Mouse (Mus musculus) heart, embryonic 13.5 days (tissue): ENCODE measurements around the gene Dbndd2. TPM values are rescaled to one million over a fixed set of nuclear protein-coding genes. Genes with fewer than 3 reads are reported as not detected.

ENCODE experiments used
- ATAC-seq: fragments of 200-750 bp; cut with Nextera tagmentation; 2 replicates; pipeline ENCODE4 v1.8.0; 2017; ENCODE audit warnings: moderate TSS enrichment; ENCODE audit not compliant: insufficient number of reproducible peaks, low FRiP score, low TSS enrichment; ENCODE audit errors: extremely low read depth
- H3K27ac ChIP-seq: fragments of 300-500 bp; sonication (generic); replicated peaks from 2 replicates; pipeline ENCODE4 v1.5.1; 2015; ENCODE audit warnings: moderate library complexity, mild to moderate bottlenecking, inconsistent platforms
- H3K27me3 ChIP-seq: fragments of 300-500 bp; sonication (generic); replicated peaks from 2 replicates; pipeline ENCODE4 v1.6.1; 2015; ENCODE audit warnings: mild to moderate bottlenecking, inconsistent platforms
- H3K36me3 ChIP-seq: fragments of 300-500 bp; sonication (generic); 2 replicates; pipeline ENCODE4 v1.6.1; 2015; ENCODE audit warnings: mild to moderate bottlenecking, inconsistent platforms
- H3K4me1 ChIP-seq: fragments of 300-500 bp; sonication (generic); 2 replicates; pipeline ENCODE4 v1.6.1; 2015; ENCODE audit warnings: inconsistent platforms
- H3K4me2 ChIP-seq: fragments of 300-500 bp; sonication (generic); 2 replicates; pipeline ENCODE4 v1.6.1; 2015; ENCODE audit warnings: inconsistent platforms, mild to moderate bottlenecking, moderate library complexity
- H3K4me3 ChIP-seq: fragments of 300-500 bp; sonication (generic); 2 replicates; pipeline ENCODE4 v1.5.1; 2015; ENCODE audit warnings: moderate library complexity, mild to moderate bottlenecking, inconsistent platforms
- H3K9ac ChIP-seq: fragments of 300-500 bp; sonication (generic); 2 replicates; pipeline ENCODE4 v1.6.1; 2015; ENCODE audit warnings: inconsistent platforms, mild to moderate bottlenecking, moderate library complexity
- H3K9me3 ChIP-seq: fragments of 300-500 bp; sonication (generic); 2 replicates; pipeline ENCODE4 v1.6.1; 2016; ENCODE audit warnings: inconsistent platforms
- WGBS: fragments of 180-500 bp; shearing (Covaris S2); methylation state at CpG from one replicate; pipeline ENCODE4 v1.1.7; 2015; ENCODE audit warnings: mixed read lengths; 5-methylcytosine and 5-hydroxymethylcytosine counted together
- polyA plus RNA-seq: library from polyadenylated mRNA; unstranded; fragments of >200 nt; fragmentation: Nextera tagmentation; extraction: Ambion mirVana; gene quantifications from 2 replicates; pipeline ENCODE4 v1.2.1, GENCODE M21; 2015

Dbndd2 gene
- polyA plus RNA-seq, 1 experiment from 2014 or later: 8.9 TPM

DNA sequence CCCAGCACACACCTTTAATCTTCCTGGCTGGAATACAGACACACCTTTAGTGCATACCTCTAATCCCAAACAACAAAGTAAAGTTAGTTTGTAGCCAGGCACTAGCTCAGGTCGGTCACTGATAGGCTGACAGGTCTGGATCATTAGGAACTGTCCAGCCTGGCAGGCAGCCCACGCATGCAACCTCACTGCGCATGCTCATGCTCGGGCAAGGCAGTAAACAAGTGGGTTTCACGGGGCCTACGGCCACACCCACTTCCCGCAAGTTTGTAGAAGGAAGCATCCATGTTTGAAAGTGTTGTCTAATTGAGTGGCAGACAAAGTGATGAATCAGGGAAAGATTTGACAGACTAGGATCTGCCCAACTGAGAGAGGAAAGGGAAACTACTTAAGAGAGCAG, 56.7 kb downstream of the Dbndd2 start:
- Histone ChIP-seq H3K27ac (no peak overlapping the region), H3K27me3 (no peaks in the 10 kb centered on the region; the same call in none of the 2 replicates), H3K9me3 (0 out of 2 replicates have a peak, but pooled peaks cover 6% of the 10 kb centered on the region), H3K36me3 (no peaks in the 10 kb centered on the region), H3K4me1 (no peaks in the 10 kb centered on the region), H3K4me2 (no peak overlapping the region), H3K9ac (no peak overlapping the region), H3K4me3 (no peak overlapping the region)
- ATAC-seq: no peak
- 78% methylated on average over 7 of the region's 7 CpGs for WGBS

Other genes starting within 250 kb of the Dbndd2 start
- gene Svs2, start 247.6 kb upstream of the Dbndd2 start, polyA plus RNA-seq: not detected in 2 replicates
- gene Svs3b, start 229.5 kb upstream of the Dbndd2 start, polyA plus RNA-seq: not detected in 2 replicates
- not detected in 2 replicates for gene Svs4, start 207.6 kb upstream of the Dbndd2 start, polyA plus RNA-seq
- gene Svs3a, start 196.8 kb upstream of the Dbndd2 start, polyA plus RNA-seq: not detected in 2 replicates
- gene Svs6, start 169.4 kb upstream of the Dbndd2 start, polyA plus RNA-seq: not detected in 2 replicates
- not detected in 2 replicates for gene Svs5, start 153.4 kb upstream of the Dbndd2 start, polyA plus RNA-seq
- 0.90 and 1.8 TPM in 2 replicates for gene Slpi, start 97.0 kb upstream of the Dbndd2 start, polyA plus RNA-seq
- 0.21 and 0.23 TPM in 2 replicates for gene Rbpjl, start 83.0 kb upstream of the Dbndd2 start, polyA plus RNA-seq
- 5.2 and 7.7 TPM in 2 replicates for gene Matn4, start 80.9 kb upstream of the Dbndd2 start, polyA plus RNA-seq
- gene Sdc4, start 42.2 kb upstream of the Dbndd2 start, polyA plus RNA-seq: 36.6 and 46.5 TPM in 2 replicates
- gene Sys1, start 29.1 kb upstream of the Dbndd2 start, polyA plus RNA-seq: 37.2 and 43.0 TPM in 2 replicates
- gene Gm20458, start 25.1 kb upstream of the Dbndd2 start, polyA plus RNA-seq: 8.7 and 11.7 TPM in 2 replicates
- not detected in 2 replicates for gene Trp53tg5, start 12.4 kb upstream of the Dbndd2 start, polyA plus RNA-seq
- gene Pigt, start 11.4 kb downstream of the Dbndd2 start, polyA plus RNA-seq: 53.0 and 54.5 TPM in 2 replicates
- 11.1 and 12.7 TPM in 2 replicates for gene Wfdc2, start 76.3 kb downstream of the Dbndd2 start, polyA plus RNA-seq
- not detected in 2 replicates for gene Spint3, start 87.4 kb downstream of the Dbndd2 start, polyA plus RNA-seq
- 0.44 TPM in 1 of 2 replicates, not detected in the other for gene Wfdc6a, start 99.3 kb downstream of the Dbndd2 start, polyA plus RNA-seq
- not detected in 2 replicates for gene Eppin, start 107.5 kb downstream of the Dbndd2 start, polyA plus RNA-seq
- not detected in 2 replicates for gene Wfdc6b, start 127.4 kb downstream of the Dbndd2 start, polyA plus RNA-seq
- gene Wfdc8, start 127.5 kb downstream of the Dbndd2 start, polyA plus RNA-seq: not detected in 2 replicates
- gene Wfdc16, start 152.7 kb downstream of the Dbndd2 start, polyA plus RNA-seq: not detected in 2 replicates
- gene Wfdc10, start 169.9 kb downstream of the Dbndd2 start, polyA plus RNA-seq: not detected in 2 replicates
- gene Wfdc9, start 170.5 kb downstream of the Dbndd2 start, polyA plus RNA-seq: not detected in 2 replicates
- gene Wfdc11, start 188.0 kb downstream of the Dbndd2 start, polyA plus RNA-seq: not detected in 2 replicates
- gene Wfdc13, start 199.0 kb downstream of the Dbndd2 start, polyA plus RNA-seq: not detected in 2 replicates
- gene Spint4, start 212.4 kb downstream of the Dbndd2 start, polyA plus RNA-seq: not detected in 2 replicates
- gene Spint5, start 229.2 kb downstream of the Dbndd2 start, polyA plus RNA-seq: not detected in 2 replicates